Mouse (Mus musculus): ENCODE results near the gene Tmem178b.

DNA sequence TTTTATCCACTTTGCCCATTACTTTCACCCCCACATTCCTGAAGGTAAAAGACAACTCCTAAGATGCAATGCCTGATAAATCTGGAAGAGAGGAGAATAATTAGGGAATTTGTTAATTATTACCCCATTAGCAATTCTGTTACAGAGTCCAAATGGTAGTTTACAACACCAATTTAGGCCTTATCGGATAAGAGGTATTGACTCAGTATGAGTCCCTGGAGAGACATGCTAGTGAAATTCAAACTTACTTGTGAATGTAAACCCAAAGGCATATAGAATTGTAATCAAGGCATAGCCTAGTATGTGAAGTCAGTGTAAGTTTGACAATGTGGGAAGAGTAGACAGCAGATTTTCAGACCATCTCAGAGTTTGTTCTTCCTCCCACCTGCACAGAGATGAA is 190.4 kb downstream of the Tmem178b start:
- no peak for TF ChIP-seq CTCF (IDR thresholded peaks at IDR 0.05; ENCODE audit: insufficient read depth, low read depth, low read length)
- no peak for TF ChIP-seq POLR2A (IDR thresholded peaks at IDR 0.05; ENCODE audit: insufficient read depth, low read depth, low read length)

All from olfactory bulb, adult 2 months (tissue).